Mouse (Mus musculus): ENCODE measurements around the gene Sema7a. TPM values are rescaled to one million over a fixed set of nuclear protein-coding genes. Genes with fewer than 3 reads are reported as not detected.

Gene Sema7a
- total RNA-seq, 1 experiment from 2014 or later = 4.3 TPM

GRCm38 (mm10) chr9:57968166-57968771 is 28.4 kb downstream of the Sema7a start:
- ATAC-seq (replicated peaks in 1 of 2; ENCODE audit: insufficient read depth in 1 of 2, low FRiP score in 2 of 2, low TSS enrichment in 1 of 2, low read depth in 1 of 2, poor library complexity in 2 of 2, severe bottlenecking in 2 of 2) = peak; percentile 49 to 77

DNA sequence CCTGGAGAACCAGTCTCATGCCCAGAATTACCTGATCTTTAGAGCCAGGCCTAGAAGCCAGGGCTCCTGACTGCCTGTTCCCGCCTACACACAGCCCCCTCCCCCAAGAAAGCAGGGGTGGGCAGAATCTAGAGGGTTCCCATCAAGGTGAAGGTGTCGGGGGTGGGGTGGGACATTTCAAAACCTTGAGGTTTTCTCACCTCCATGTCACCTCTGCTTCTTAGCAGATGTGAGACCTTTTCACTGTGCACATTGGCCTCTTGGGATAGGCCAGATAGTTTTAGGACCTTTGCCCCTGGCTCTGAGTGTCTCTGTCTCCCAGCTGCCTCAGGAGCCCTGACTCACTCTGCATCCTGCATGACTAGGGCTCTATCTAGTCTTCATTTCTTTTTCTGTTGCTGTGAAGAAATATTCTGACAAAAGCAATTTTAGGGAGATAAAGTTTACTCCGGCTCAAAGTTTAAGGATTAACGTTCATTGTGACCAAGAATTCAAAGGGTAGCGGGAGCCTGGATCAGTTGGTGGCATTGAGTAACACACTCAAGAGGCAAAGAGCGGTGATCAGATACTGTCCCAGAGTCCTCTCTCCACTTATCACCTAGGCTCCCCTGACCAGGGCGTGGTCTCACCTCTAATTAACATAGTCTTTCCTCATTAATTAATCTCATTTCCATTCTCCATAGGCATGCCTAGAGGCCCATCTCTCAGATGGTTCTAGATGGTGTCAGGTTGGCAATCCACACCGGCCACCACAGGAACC is 29.1 kb downstream of the Sema7a start:
- no peak for ATAC-seq (replicated peaks in 1 of 2; ENCODE audit: insufficient read depth in 1 of 2, low FRiP score in 2 of 2, low TSS enrichment in 1 of 2, low read depth in 1 of 2, poor library complexity in 2 of 2, severe bottlenecking in 2 of 2)

DNA sequence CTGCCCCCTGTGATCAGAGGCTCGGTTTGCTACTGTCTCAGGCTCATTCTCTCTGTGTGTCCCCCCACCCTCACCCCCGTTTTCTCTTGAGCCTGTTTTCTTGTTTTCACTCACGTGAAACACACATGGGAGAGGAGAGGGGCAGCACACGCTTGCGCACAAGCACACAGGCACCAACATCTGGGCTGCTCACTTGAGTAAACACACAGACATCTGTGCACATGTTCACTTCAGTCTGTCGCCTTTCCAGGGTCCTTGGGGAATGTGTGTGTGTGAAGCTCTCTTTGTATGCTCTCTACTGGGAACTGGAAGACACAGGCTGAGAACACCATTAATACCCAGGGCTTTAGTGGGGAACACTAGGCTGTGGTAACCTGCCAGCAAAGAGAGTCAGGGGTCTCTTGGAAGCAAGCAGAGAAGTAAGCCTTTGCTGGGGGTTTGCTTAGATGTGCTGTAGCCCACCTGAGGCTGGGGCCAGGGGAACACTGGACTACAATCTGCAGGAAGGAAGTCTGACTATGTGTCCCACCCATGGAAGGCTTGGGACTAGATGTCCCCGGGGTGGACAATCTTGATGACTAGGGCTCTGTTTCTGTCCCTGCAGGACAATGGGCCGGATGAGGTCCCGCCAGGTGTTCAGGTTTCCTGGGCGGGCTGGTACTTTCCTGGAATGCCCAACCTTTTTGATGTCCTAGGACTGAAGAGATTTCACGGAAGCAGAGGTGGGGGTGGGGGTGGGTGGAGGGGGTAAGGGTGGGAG is 30.0 kb downstream of the Sema7a start:
- ATAC-seq (replicated peaks in 1 of 2; ENCODE audit: insufficient read depth in 1 of 2, low FRiP score in 2 of 2, low TSS enrichment in 1 of 2, low read depth in 1 of 2, poor library complexity in 2 of 2, severe bottlenecking in 2 of 2) = no peak

DNA sequence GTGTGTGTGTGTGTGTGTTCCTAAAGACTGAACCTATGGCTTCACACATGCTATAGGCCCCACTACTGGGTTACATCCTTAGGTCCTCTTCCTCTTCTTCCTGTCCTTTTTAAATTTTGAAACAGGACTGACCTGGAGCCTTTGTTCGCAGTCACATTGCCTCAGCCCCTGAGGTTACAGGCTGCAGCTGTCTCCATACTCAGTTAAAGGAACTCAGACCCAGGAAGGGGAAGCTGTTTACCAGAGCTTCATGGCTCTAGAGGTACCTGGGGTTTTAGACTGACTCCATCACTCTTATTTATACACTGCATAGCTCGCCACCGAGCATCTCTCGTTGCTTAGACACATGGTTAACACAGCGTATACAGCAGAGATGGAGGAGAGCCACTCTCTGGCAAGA is 31.5 kb downstream of the Sema7a start:
- ATAC-seq (replicated peaks in 1 of 2; ENCODE audit: insufficient read depth in 1 of 2, low FRiP score in 2 of 2, low TSS enrichment in 1 of 2, low read depth in 1 of 2, poor library complexity in 2 of 2, severe bottlenecking in 2 of 2) = peak in 1 of 2 experiments; percentile 57; a peak in 1 of 4 replicates

DNA sequence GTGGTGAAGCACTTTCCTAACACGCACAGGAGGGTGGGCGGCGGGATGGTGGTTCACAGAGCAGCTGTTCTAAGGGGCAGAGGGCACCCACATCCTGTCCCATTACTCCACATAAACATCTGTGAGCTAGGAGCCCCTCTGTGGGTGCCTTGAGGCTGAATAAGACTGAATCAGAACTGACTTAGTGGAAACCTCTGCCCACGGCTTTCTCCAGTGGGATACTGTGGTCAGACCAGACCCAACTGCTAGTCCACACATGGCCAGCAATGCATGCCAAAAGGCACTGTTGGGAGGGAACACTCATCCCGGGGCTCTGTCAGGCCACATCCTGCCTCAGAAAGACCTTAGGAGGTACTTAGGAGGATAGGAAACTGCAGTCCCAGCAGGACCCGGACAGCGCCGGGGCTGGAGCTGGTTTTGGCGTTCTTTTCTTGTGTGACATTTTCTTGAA is 32.3 kb downstream of the Sema7a start:
- ATAC-seq (replicated peaks in 1 of 2; ENCODE audit: insufficient read depth in 1 of 2, low FRiP score in 2 of 2, low TSS enrichment in 1 of 2, low read depth in 1 of 2, poor library complexity in 2 of 2, severe bottlenecking in 2 of 2) = 0 out of 4 replicates have a peak, but pooled peaks of 1 of the 2 experiments have one; percentile 25

- ATAC-seq (replicated peaks in 1 of 2; ENCODE audit: insufficient read depth in 1 of 2, low FRiP score in 2 of 2, low TSS enrichment in 1 of 2, low read depth in 1 of 2, poor library complexity in 2 of 2, severe bottlenecking in 2 of 2) = no peak
These were observed 33.0 kb downstream of the Sema7a start for GRCm38 (mm10) chr9:57972776-57973439.

DNA sequence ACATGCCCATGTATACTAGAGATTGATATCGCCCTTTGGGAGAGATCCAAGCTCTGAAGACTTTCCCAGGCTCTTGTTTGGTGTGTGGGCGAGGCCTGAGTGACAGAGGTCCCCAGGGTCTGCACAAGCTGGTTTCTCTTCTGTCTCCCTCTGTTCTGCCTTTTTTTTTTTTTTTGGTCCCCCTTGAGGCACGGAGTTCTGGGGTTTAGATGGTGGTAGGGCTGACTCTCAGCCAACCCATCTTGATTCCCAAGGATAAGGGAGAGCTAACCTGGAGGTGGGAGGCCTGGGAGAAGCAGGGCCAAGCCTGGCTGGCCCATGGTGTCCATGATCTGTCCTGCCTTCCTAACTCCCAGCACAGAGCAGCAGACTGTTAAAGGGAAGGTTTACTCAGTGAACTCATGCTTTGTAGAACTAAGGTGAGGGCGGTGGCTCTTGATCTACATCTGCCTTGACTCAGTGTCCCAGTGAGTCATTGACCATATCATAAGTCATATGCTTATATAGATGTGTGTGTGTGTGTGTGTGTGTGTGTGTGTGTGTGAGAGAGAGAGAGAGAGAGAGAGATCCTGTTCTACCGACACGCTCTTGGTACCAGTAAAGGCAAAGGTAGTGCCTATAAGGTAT is 33.6 kb downstream of the Sema7a start:
- ATAC-seq (replicated peaks in 1 of 2; ENCODE audit: insufficient read depth in 1 of 2, low FRiP score in 2 of 2, low TSS enrichment in 1 of 2, low read depth in 1 of 2, poor library complexity in 2 of 2, severe bottlenecking in 2 of 2) = no peak

GRCm38 (mm10) chr9:57974221-57974620 is 34.3 kb downstream of the Sema7a start:
- no peak for ATAC-seq (replicated peaks in 1 of 2; ENCODE audit: insufficient read depth in 1 of 2, low FRiP score in 2 of 2, low TSS enrichment in 1 of 2, low read depth in 1 of 2, poor library complexity in 2 of 2, severe bottlenecking in 2 of 2)

GRCm38 (mm10) chr9:57975200-57975821 is 35.4 kb downstream of the Sema7a start:
- no peak for ATAC-seq (replicated peaks in 1 of 2; ENCODE audit: insufficient read depth in 1 of 2, low FRiP score in 2 of 2, low TSS enrichment in 1 of 2, low read depth in 1 of 2, poor library complexity in 2 of 2, severe bottlenecking in 2 of 2)

DNA sequence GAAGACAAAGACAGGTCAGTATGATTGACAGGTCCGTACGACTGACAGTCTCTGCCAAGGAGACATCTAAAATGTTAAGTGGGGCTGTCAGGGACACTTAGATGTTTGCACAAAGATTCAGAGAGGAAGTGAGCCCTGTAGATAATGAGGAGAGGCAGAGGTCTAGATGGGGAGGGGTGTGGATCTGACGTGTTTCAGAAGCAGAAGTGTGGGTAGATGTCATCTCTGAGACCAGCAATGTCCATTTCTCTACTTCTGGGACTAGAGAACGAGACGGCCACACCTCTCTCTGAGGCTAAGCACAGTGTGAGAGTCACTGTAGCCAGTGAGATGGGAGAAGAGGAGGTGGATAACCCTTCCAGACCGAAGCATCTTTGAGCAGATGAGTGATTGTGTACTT is 38.1 kb downstream of the Sema7a start:
- no peak for ATAC-seq (replicated peaks in 1 of 2; ENCODE audit: insufficient read depth in 1 of 2, low FRiP score in 2 of 2, low TSS enrichment in 1 of 2, low read depth in 1 of 2, poor library complexity in 2 of 2, severe bottlenecking in 2 of 2)

- ATAC-seq (replicated peaks in 1 of 2; ENCODE audit: insufficient read depth in 1 of 2, low FRiP score in 2 of 2, low TSS enrichment in 1 of 2, low read depth in 1 of 2, poor library complexity in 2 of 2, severe bottlenecking in 2 of 2) = no peak
These were observed 38.9 kb downstream of the Sema7a start for GRCm38 (mm10) chr9:57978858-57979257.

- ATAC-seq (replicated peaks in 1 of 2; ENCODE audit: insufficient read depth in 1 of 2, low FRiP score in 2 of 2, low TSS enrichment in 1 of 2, low read depth in 1 of 2, poor library complexity in 2 of 2, severe bottlenecking in 2 of 2) = peak; percentile 91 to 96
These were observed 40.7 kb downstream of the Sema7a start for GRCm38 (mm10) chr9:57980570-57980969.

- ATAC-seq (replicated peaks in 1 of 2; ENCODE audit: insufficient read depth in 1 of 2, low FRiP score in 2 of 2, low TSS enrichment in 1 of 2, low read depth in 1 of 2, poor library complexity in 2 of 2, severe bottlenecking in 2 of 2) = no peak
These were observed 45.4 kb downstream of the Sema7a start for GRCm38 (mm10) chr9:57985304-57985703.

DNA sequence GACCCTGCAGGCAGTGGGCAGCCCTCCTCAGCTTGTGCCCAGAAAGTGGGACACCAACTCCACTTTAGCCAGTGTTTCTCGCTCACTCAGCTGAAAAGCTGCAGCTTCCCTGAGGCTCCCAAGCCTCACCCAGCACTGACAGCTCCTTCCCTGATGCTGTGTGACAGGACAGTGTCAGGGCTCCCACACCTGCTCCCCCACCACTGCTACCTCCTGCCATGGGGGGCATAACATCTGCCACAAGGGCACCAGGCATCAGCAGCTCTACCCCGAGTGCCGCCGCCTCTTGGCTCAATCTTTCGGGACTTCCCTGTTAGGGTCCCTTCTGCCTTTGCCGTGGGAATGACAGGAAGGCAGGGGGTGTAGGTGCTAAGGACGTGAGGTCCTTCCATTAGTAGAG is 46.4 kb downstream of the Sema7a start:
- no peak; a peak in 1 of 4 replicates for ATAC-seq (replicated peaks in 1 of 2; ENCODE audit: insufficient read depth in 1 of 2, low FRiP score in 2 of 2, low TSS enrichment in 1 of 2, low read depth in 1 of 2, poor library complexity in 2 of 2, severe bottlenecking in 2 of 2)

DNA sequence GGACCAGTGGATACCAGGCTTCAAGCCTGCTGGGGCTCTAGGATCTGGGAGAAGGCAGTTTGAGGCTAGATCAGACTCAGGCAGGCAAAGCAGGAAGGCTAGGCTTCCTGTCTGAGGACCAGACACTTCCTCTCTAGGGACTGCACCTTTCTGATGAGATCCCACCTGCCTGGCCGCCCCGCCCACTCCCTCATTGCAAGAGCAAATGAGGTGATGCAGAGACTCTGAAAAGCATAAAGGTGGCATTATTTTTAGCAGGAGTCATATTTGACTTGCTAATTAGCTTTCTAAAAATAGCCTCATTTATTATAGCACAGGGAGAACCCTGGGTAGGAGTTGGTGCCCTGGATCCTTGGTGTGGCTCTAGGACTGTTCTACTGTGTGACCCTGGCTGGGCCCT is 48.2 kb downstream of the Sema7a start:
- ATAC-seq (replicated peaks in 1 of 2; ENCODE audit: insufficient read depth in 1 of 2, low FRiP score in 2 of 2, low TSS enrichment in 1 of 2, low read depth in 1 of 2, poor library complexity in 2 of 2, severe bottlenecking in 2 of 2) = no peak

- no peak for ATAC-seq (replicated peaks in 1 of 2; ENCODE audit: insufficient read depth in 1 of 2, low FRiP score in 2 of 2, low TSS enrichment in 1 of 2, low read depth in 1 of 2, poor library complexity in 2 of 2, severe bottlenecking in 2 of 2)
These were observed 49.4 kb downstream of the Sema7a start for GRCm38 (mm10) chr9:57989309-57989708.
